ENCODE assay signal across 8 mouse cellular contexts in the genomic region with DNA sequence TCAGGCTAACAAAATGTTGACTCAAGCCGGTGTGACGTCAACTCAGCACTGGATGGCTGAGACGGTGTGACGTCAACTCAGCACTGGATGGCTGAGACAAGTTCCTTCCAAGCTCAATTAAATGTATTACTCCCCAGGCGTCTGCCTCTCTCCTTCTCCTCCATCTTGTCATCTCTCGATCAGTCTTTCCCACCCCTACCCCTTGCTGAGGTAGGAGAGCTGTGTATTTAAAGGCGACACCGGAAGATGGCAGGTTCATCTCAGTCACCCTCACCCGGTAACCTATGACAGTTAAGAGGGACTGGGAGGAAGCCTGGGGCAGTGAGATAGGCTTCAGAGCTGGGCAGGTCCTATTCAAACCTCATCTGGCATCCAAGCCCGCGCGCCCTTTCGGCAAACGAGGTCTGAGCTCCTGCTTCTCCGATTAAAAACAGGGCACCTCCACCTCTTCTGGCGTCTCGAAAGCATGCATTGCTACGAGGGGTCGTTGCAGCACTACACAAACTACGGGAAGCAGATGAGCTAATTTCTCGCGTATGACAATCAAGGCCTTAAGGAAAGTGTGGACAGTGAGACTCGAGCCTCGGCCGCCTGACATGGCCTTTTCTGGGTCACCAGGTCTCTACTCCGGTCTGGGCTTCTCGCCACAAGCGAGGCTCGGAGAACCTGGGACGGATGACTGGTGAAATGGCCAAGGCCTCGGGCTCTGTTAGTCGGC. TPM values are rescaled to one million over a fixed set of nuclear protein-coding genes. Genes with fewer than 3 reads are reported as not detected.
A peak's percentile ranks its signal among the peaks of the same experiment; 100 is the strongest.
DNase-seq lines count a peak whose midpoint lies in the region; ATAC-seq and TF ChIP-seq lines count a peak whose summit lies in the region.

No protein-coding gene starts in this region.

- TF ChIP-seq CTCF in MEL (IDR thresholded peaks at IDR 0.05 in 2 of 3, conservative IDR thresholded peaks at IDR 0.05 in 1 of 3; ENCODE audit: control insufficient read depth in 1 of 3, insufficient read depth in 1 of 3, low read depth in 2 of 3, low read length in 3 of 3, poor library complexity in 1 of 3, severe bottlenecking in 1 of 3): no peak
- no peak for TF ChIP-seq CTCF in thymus, adult 2 months (IDR thresholded peaks at IDR 0.05; ENCODE audit: borderline replicate concordance, control insufficient read depth, extremely low read depth, insufficient read depth, low read length, poor library complexity)

- TF ChIP-seq EP300 in MEL (IDR thresholded peaks at IDR 0.05; ENCODE audit: low read depth in 1 of 2, low read length in 2 of 2): peak in 1 of 2 experiments; percentile 70; a peak in 2 of 4 replicates

- H3K4me2 ChIP-seq in heart, embryonic 11.5 days: peak overlapping the region; percentile 95
- peak overlapping the region; percentile 80 for H3K4me2 ChIP-seq in intestine, embryonic 15.5 days (replicated peaks)
- peak overlapping the region; percentile 75 for H3K4me2 ChIP-seq in midbrain, embryonic 12.5 days (replicated peaks)

- TF ChIP-seq RAD21 in MEL (IDR thresholded peaks at IDR 0.05; ENCODE audit: low read depth, low read length): no peak

- peak overlapping the region; percentile 92 for H3K9ac ChIP-seq in heart, embryonic 11.5 days (ENCODE audit: low read depth, low read length)
- H3K9ac ChIP-seq in MEL (ENCODE audit: control insufficient read depth, low read depth, low read length, poor library complexity, severe bottlenecking): peak overlapping the region; percentile 94
- H3K9ac ChIP-seq in intestine, embryonic 15.5 days: peak overlapping the region; percentile 66
- peak overlapping the region; percentile 67 for H3K9ac ChIP-seq in midbrain, embryonic 12.5 days (replicated peaks)

- H3K4me1 ChIP-seq in heart, embryonic 11.5 days (ENCODE audit: control insufficient read depth, insufficient read depth, low read length): peaks cover 3% of the 10 kb centered on the region; the same call in 1 of the 2 replicates
- H3K4me1 ChIP-seq in MEL (ENCODE audit: control insufficient read depth in 1 of 2, insufficient read depth in 2 of 2, low read length in 2 of 2): peaks cover 6 to 25% of the 10 kb centered on the region in 2 experiments
- H3K4me1 ChIP-seq in intestine, embryonic 15.5 days (replicated peaks): peaks cover 5% of the 10 kb centered on the region
- H3K4me1 ChIP-seq in midbrain, embryonic 12.5 days: peaks cover 15% of the 10 kb centered on the region
- peaks cover 6% of the 10 kb centered on the region; the same call in 1 of the 2 replicates for H3K4me1 ChIP-seq in thymus, adult 2 months (replicated peaks; ENCODE audit: control insufficient read depth, insufficient read depth, low read length)

- peaks cover 42% of the 10 kb centered on the region for H3K79me2 ChIP-seq in MEL (ENCODE audit: control insufficient read depth, insufficient read depth, low read length, poor library complexity)

- no peaks in the 10 kb centered on the region for H3K9me3 ChIP-seq in heart, embryonic 11.5 days (replicated peaks; ENCODE audit: control insufficient read depth, low read length)
- H3K9me3 ChIP-seq in MEL (replicated peaks; ENCODE audit: insufficient read depth, low read length): no peaks in the 10 kb centered on the region
- H3K9me3 ChIP-seq in intestine, embryonic 15.5 days: no peaks in the 10 kb centered on the region
- no peaks in the 10 kb centered on the region for H3K9me3 ChIP-seq in midbrain, embryonic 12.5 days

- under 1% methylated on average over 31 of the region's 32 CpGs for WGBS in heart, embryonic 11.5 days (ENCODE audit: insufficient replicate concordance)
- WGBS in intestine, embryonic 15.5 days: 1% methylated on average over 32 of the region's 32 CpGs
- 3% methylated on average over 32 of the region's 32 CpGs for WGBS in midbrain, embryonic 12.5 days
- WGBS in thymus, adult 2 months: 1% methylated on average over 32 of the region's 32 CpGs

- ATAC-seq in heart, embryonic 11.5 days (replicated peaks; ENCODE audit: insufficient number of reproducible peaks, low FRiP score, low TSS enrichment): peak; percentile 61
- peak; percentile 77 for ATAC-seq in erythroblast, adult 5-6 weeks (replicated peaks; ENCODE audit: low FRiP score, poor library complexity, severe bottlenecking)
- ATAC-seq in intestine, embryonic 15.5 days: peak; percentile 50
- peak; percentile 11 for ATAC-seq in midbrain, embryonic 12.5 days (ENCODE audit: low FRiP score, low read depth)

- peak in 1 of 2 experiments; percentile 54; a peak in 3 of 4 replicates for TF ChIP-seq POLR2A in MEL (IDR thresholded peaks at IDR 0.05; ENCODE audit: control insufficient read depth in 1 of 2, insufficient read depth in 1 of 2, low read depth in 1 of 2, low read length in 2 of 2, poor library complexity in 1 of 2)
- TF ChIP-seq POLR2A in thymus, adult 2 months (IDR thresholded peaks at IDR 0.05; ENCODE audit: control insufficient read depth, extremely low read depth, insufficient read depth, low read length, poor library complexity): no peak

- no peaks in the 10 kb centered on the region for H3K36me3 ChIP-seq in heart, embryonic 11.5 days (ENCODE audit: control insufficient read depth, insufficient read depth, low read length)
- H3K36me3 ChIP-seq in MEL (ENCODE audit: control insufficient read depth in 1 of 2, insufficient read depth in 2 of 2, low read length in 2 of 2): peaks cover 0 to 31% of the 10 kb centered on the region in 2 experiments; a peak in 2 of 4 replicates
- H3K36me3 ChIP-seq in intestine, embryonic 15.5 days: no peaks in the 10 kb centered on the region
- no peaks in the 10 kb centered on the region for H3K36me3 ChIP-seq in midbrain, embryonic 12.5 days
- no peaks in the 10 kb centered on the region for H3K36me3 ChIP-seq in thymus, adult 2 months (ENCODE audit: control insufficient read depth, insufficient read depth, low read length)

- H3K4me3 ChIP-seq in heart, embryonic 11.5 days (ENCODE audit: low read depth, low read length): peak overlapping the region; percentile 81
- H3K4me3 ChIP-seq in MEL (ENCODE audit: control insufficient read depth in 1 of 2, insufficient read depth in 1 of 2, low read depth in 2 of 2, low read length in 2 of 2): peak overlapping the region; percentile 69 to 77
- H3K4me3 ChIP-seq in intestine, embryonic 15.5 days (replicated peaks): peak overlapping the region; percentile 59
- H3K4me3 ChIP-seq in midbrain, embryonic 12.5 days: peak overlapping the region; percentile 69
- peak overlapping the region; percentile 75 for H3K4me3 ChIP-seq in thymus, adult 2 months (ENCODE audit: control insufficient read depth, insufficient read depth, low read length)

- intact Hi-C loops in heart, postnatal 36 days (cut with DNase I): loop anchor here (1.0 to 2.0 kb wide), 2 partner anchors 46 to 134 kb away; no protein-coding TSS in a partner anchor

- H3K27ac ChIP-seq in heart, embryonic 11.5 days (ENCODE audit: low read depth, low read length): peak overlapping the region; percentile 75
- H3K27ac ChIP-seq in MEL (ENCODE audit: control insufficient read depth, low read depth, low read length): peak overlapping the region; percentile 92
- H3K27ac ChIP-seq in intestine, embryonic 15.5 days: peak overlapping the region; percentile 57
- no peak overlapping the region for H3K27ac ChIP-seq in midbrain, embryonic 12.5 days (replicated peaks)
- H3K27ac ChIP-seq in thymus, adult 2 months (ENCODE audit: control insufficient read depth, insufficient read depth, low read length): peak overlapping the region; percentile 14; the same call in 1 of the 2 replicates

- H3K27me3 ChIP-seq in heart, embryonic 11.5 days (ENCODE audit: control insufficient read depth, insufficient read depth, low read length): no peaks in the 10 kb centered on the region
- H3K27me3 ChIP-seq in MEL (ENCODE audit: control insufficient read depth in 1 of 2, insufficient read depth in 2 of 2, low read length in 2 of 2): no peaks in the 10 kb centered on the region
- H3K27me3 ChIP-seq in intestine, embryonic 15.5 days (replicated peaks): no peaks in the 10 kb centered on the region
- no peaks in the 10 kb centered on the region; the same call in none of the 2 replicates for H3K27me3 ChIP-seq in midbrain, embryonic 12.5 days
- H3K27me3 ChIP-seq in thymus, adult 2 months (ENCODE audit: control insufficient read depth, insufficient read depth, low read length): no peaks in the 10 kb centered on the region

- DNase-seq in heart, postnatal 36 days: no peak
- peak; percentile 87 for DNase-seq in MEL (ENCODE audit: low read depth, low spot score)
- peak; percentile 34 for DNase-seq in thymus, adult 2 months
- DNase-seq in right cerebral cortex, postnatal 25 days: no peak

TF ChIP-seq in MEL, 35 proteins besides CTCF, POLR2A, EP300 and RAD21 (continues in another document):
- TF ChIP-seq POLR2AphosphoS5 (IDR thresholded peaks at IDR 0.05; ENCODE audit: borderline replicate concordance, low read depth, low read length): 0 out of 2 replicates have a peak, but pooled peaks have one; percentile 19
- no peak for TF ChIP-seq ELF1 (IDR thresholded peaks at IDR 0.05; ENCODE audit: low read depth, low read length)
- no peak for TF ChIP-seq ZNF384 (IDR thresholded peaks at IDR 0.05; ENCODE audit: low read depth, low read length)
- TF ChIP-seq MEF2A (IDR thresholded peaks at IDR 0.05; ENCODE audit: extremely low read depth, insufficient replicate concordance, low read depth, low read length, poor library complexity, severe bottlenecking): no peak
- TF ChIP-seq CHD2 (IDR thresholded peaks at IDR 0.05; ENCODE audit: low read length): no peak
- 0 out of 2 replicates have a peak, but pooled peaks have one; percentile 41 for TF ChIP-seq MAX (IDR thresholded peaks at IDR 0.05; ENCODE audit: low read length)
- TF ChIP-seq ZKSCAN1 (IDR thresholded peaks at IDR 0.05; ENCODE audit: low read depth, low read length): no peak
- peak; percentile 82; the same call in 1 of the 2 replicates for TF ChIP-seq CHD1 (IDR thresholded peaks at IDR 0.05; ENCODE audit: low read depth, low read length)
- TF ChIP-seq MYB (IDR thresholded peaks at IDR 0.05; ENCODE audit: low read depth, low read length): 0 out of 2 replicates have a peak, but pooled peaks have one; percentile 9
- peak; percentile 28 for TF ChIP-seq TBP (IDR thresholded peaks at IDR 0.05; ENCODE audit: low read depth, low read length)
- TF ChIP-seq SIN3A (IDR thresholded peaks at IDR 0.05; ENCODE audit: low read length): peak; percentile 47

RNA-seq across cellular contexts. Expression of a gene that starts 0.5 kb away (rescaled TPM):
- 27.7 and 28.2 TPM in 2 replicates for polyA plus RNA-seq in heart, embryonic 11.5 days (2014; fragmentation: Nextera tagmentation; extraction: Ambion mirVana)
- 1 to 10 TPM; 1.3 to 1.7 TPM for total RNA-seq in heart, postnatal 36 days (2021)
- total RNA-seq in MEL (2012; rRNA removed): 24.6 and 28.5 TPM in 2 replicates
- polyA plus RNA-seq in MEL (2012; ENCODE audit: insufficient read depth in 1 of 2, insufficient read length in 2 of 2, low read depth in 1 of 2, low replicate concordance in 2 of 2, missing spikeins in 1 of 2): 10 to 100 TPM; 52.0 to 83.8 TPM
- total RNA-seq in erythroblast, adult 5-6 weeks (2015; ENCODE audit: low replicate concordance): 53.5 and 82.0 TPM in 2 replicates
- 52.8 and 54.9 TPM in 2 replicates for total RNA-seq in erythroblast, adult 5-6 weeks (2017; ENCODE audit: low replicate concordance)
- polyA plus RNA-seq in intestine, embryonic 15.5 days (2015; fragmentation: Nextera tagmentation; extraction: Ambion mirVana): 16.8 and 17.4 TPM in 2 replicates
- 35.3 and 36.4 TPM in 2 replicates for polyA plus RNA-seq in midbrain, embryonic 12.5 days (2016; fragmentation: Nextera tagmentation; extraction: Ambion mirVana)
- 6.3 and 6.4 TPM in 2 replicates for polyA plus RNA-seq in thymus, adult 2 months (2012; rRNA removed)

Comparison
In these comparisons a context has a peak if more than half of its experiments do, and no peak if none do; other contexts are left out.
1. ATAC-seq: peak in every context shown above with its lines; median percentile 77 in erythroblast, adult 5-6 weeks; 61 in heart, embryonic 11.5 days; 50 in intestine, embryonic 15.5 days; 11 in midbrain, embryonic 12.5 days.
2. DNase-seq: peak in MEL (single experiment) and thymus, adult 2 months (single experiment); none in heart, postnatal 36 days (0 of 2) and right cerebral cortex, postnatal 25 days (single experiment).
3. Peak in every context shown above with its lines, with median percentiles within 50 percentile points of each other: H3K4me2 ChIP-seq, H3K4me3 ChIP-seq and H3K9ac ChIP-seq.